Mouse (Mus musculus) heart, embryonic 14.5 days (tissue): ENCODE results near the gene Vwc2l. TPM values are rescaled to one million over a fixed set of nuclear protein-coding genes. Genes with fewer than 3 reads are reported as not detected.

Source experiments
- ATAC-seq: fragments of 200-750 bp; cut with Nextera tagmentation; 2 replicates; pipeline ENCODE4 v1.8.0; 2017; ENCODE audit warnings: low read depth, moderate TSS enrichment; ENCODE audit not compliant: insufficient number of reproducible peaks, insufficient read depth, low FRiP score
- H3K27ac ChIP-seq, 2 experiments: fragments of 200-500 bp in 1 of 2; fragments of 300-500 bp in 1 of 2; sonication (generic) in 1 of 2; replicated peaks in 1 of 2; 2 replicates each; pipeline ENCODE4 v1.5.1; 2012 to 2014; ENCODE audit warnings: low read depth in 2 of 2, low read length in 2 of 2, control low read depth in 1 of 2, mild to moderate bottlenecking in 1 of 2, mixed read lengths in 1 of 2; ENCODE audit not compliant: control insufficient read depth in 1 of 2, insufficient read depth in 1 of 2
- H3K27me3 ChIP-seq: fragments of 300-500 bp; sonication (generic); 2 replicates; pipeline ENCODE4 v1.6.1; 2014; ENCODE audit warnings: mild to moderate bottlenecking, low read length, control low read depth; ENCODE audit not compliant: control insufficient read depth, insufficient read depth
- H3K36me3 ChIP-seq: fragments of 300-500 bp; sonication (generic); 2 replicates; pipeline ENCODE4 v1.6.1; 2014; ENCODE audit warnings: mild to moderate bottlenecking, control low read depth, low read length, mixed read lengths; ENCODE audit not compliant: control insufficient read depth, insufficient read depth
- H3K4me1 ChIP-seq, 2 experiments: fragments of 200-500 bp in 1 of 2; fragments of 300-500 bp in 1 of 2; sonication (generic) in 1 of 2; 2 replicates each; pipeline ENCODE4 v1.6.1; 2012 to 2014; ENCODE audit warnings: low read length in 2 of 2, control low read depth in 1 of 2, mixed read lengths in 1 of 2; ENCODE audit not compliant: control insufficient read depth in 2 of 2, insufficient read depth in 2 of 2
- H3K4me2 ChIP-seq: fragments of 300-500 bp; sonication (generic); 2 replicates; pipeline ENCODE4 v1.6.1; 2014; ENCODE audit warnings: mild to moderate bottlenecking, low read length
- H3K4me3 ChIP-seq, 2 experiments: fragments of 200-500 bp in 1 of 2; fragments of 300-500 bp in 1 of 2; sonication (generic) in 1 of 2; 2 replicates each; pipeline ENCODE4 v1.5.1; 2012 to 2014; ENCODE audit warnings: low read length in 2 of 2, mild to moderate bottlenecking in 2 of 2, control low read depth in 1 of 2, low read depth in 1 of 2, moderate library complexity in 1 of 2; ENCODE audit not compliant: control insufficient read depth in 1 of 2, insufficient read depth in 1 of 2
- H3K9ac ChIP-seq: fragments of 300-500 bp; sonication (generic); 2 replicates; pipeline ENCODE4 v1.6.1; 2014; ENCODE audit warnings: mild to moderate bottlenecking, low read length
- H3K9me3 ChIP-seq: fragments of 300-500 bp; sonication (generic); 2 replicates; pipeline ENCODE4 v1.6.1; 2016; ENCODE audit warnings: low read length, control low read depth; ENCODE audit not compliant: control insufficient read depth
- WGBS: fragments of 180-500 bp; shearing (Covaris S2); extraction: QIAGEN DNeasy Blood & Tissue Kit; methylation state at CpG from one replicate; pipeline ENCODE4 v1.1.7; 2014; 5-methylcytosine and 5-hydroxymethylcytosine counted together
- polyA plus RNA-seq: library from polyadenylated mRNA; unstranded; fragments of >200 nt; fragmentation: Nextera tagmentation; extraction: Ambion mirVana; gene quantifications from 2 replicates; pipeline ENCODE4 v1.2.1, GENCODE M21; 2014

The Vwc2l gene
- polyA plus RNA-seq, 1 experiment from 2014 or later, result not detected

DNA sequence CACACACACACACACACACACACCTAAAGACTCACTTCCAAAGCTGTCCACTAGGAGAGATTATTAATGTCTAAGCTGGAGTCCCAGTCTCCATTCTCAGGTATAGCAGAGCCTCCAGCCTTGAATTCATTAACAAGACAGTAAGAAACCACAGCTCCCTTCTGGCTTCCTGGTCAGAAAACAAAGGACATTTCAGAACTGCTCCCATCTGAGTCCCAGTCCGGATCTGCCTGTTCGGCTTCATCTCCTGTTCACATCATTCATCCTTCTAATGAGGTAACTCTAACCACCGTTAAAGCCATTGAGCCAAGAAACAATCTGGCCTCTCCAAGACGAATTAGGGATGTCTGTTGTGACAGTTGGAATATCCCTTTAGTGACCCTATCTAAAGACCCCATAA, 185.7 kb downstream of the Vwc2l start:
- Histone ChIP-seq H3K27me3 (no peaks in the 10 kb centered on the region), H3K9ac (no peak overlapping the region), H3K9me3 (no peaks in the 10 kb centered on the region), H3K4me3 (no peak overlapping the region), H3K27ac (no peak overlapping the region), H3K4me2 (no peak overlapping the region), H3K4me1 (no peaks in the 10 kb centered on the region), H3K36me3 (no peaks in the 10 kb centered on the region)
- no peak for ATAC-seq
- WGBS, result 79% methylated on average over 4 of the region's 4 CpGs

DNA sequence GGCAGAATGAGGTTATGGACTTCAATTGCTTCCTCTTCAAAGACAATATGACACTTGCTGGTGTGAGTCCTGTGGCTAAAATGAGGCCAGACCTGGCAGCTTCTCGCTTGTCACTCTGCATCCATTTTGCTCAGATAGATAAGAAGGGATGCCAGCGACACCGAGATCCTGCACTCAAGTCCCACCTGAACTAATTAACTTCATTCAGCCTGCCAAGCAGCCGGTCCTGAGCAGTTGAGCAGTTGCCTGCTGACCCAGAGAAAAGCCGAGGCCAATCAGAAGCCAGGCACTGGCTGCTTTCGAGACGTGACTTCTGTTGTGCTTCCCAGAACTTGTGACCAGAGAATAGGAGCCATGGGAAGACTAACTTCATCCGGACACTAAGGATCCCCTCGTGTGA, 187.6 kb downstream of the Vwc2l start:
- Histone ChIP-seq H3K9me3 (no peaks in the 10 kb centered on the region), H3K4me3 (no peak overlapping the region), H3K27me3 (no peaks in the 10 kb centered on the region), H3K4me1 (no peaks in the 10 kb centered on the region), H3K27ac (no peak overlapping the region), H3K4me2 (no peak overlapping the region), H3K9ac (no peak overlapping the region), H3K36me3 (no peaks in the 10 kb centered on the region)
- no peak for ATAC-seq
- 50% methylated on average over 9 of the region's 9 CpGs for WGBS

DNA sequence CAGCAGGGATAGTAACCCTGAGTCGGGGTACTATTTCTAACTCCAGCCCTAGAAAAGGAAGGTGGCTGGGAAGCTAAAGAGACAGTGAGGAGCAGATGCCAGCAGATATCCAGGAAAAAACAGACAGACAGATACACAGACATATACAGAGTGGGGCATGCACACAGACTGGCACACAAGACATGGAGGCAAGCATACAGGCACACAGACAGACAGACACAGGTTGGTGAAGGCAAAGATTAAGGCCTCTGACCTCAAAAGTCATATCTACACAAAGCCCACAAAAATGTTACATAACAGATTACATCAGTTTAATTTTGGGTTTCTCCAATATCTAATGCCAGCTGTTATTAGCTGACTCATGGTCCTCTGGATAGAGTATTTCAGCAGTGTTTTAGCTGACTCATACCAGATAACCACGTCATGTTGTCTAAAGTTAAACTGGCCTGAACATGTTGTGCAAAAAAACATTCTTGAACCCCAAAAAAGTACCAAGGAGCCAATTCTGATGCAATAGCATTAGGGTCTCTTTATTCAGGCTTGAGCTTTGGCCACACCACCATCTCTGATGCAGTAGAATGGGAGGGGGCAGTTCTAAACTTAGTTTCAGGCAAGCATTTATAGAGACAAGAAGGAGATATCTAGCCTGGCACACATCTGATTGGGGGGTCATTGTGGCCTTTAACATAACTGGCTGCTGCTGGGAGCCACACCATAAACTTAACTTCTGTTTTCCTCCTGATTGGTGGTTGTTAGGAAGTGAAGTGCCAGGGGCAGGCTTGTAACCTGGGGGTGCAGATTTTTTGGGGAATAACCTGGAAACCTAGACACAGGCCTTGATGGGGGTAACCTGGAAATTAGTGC, 192.9 kb downstream of the Vwc2l start:
- WGBS, result 73% methylated on average over 2 of the region's 2 CpGs
- no peaks in the 10 kb centered on the region for H3K27me3 ChIP-seq
- H3K27ac ChIP-seq, result no peak overlapping the region
- no peak overlapping the region for H3K4me3 ChIP-seq
- no peaks in the 10 kb centered on the region for H3K36me3 ChIP-seq
- H3K9ac ChIP-seq, result no peak overlapping the region
- no peaks in the 10 kb centered on the region for H3K4me1 ChIP-seq
- H3K4me2 ChIP-seq, result no peak overlapping the region
- no peaks in the 10 kb centered on the region for H3K9me3 ChIP-seq
- no peak for ATAC-seq

DNA sequence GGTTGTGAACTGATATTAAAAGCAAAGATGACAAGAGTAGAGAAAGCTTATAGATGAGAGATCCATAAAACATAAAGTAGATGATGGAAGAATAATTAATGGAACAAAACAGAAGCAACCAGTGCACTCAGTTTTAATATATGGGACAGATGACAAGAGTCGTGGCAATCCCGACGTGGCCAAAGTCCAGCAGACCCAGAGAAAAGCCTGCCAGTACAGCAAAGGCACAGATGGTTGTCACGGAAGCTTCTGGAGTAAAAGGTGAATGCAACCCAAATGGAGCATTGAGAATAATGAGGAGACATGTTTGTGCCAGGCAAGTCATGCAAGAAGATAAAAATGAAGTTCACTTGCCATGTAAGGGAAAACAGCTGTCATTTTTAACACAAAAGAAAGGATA, 207.5 kb downstream of the Vwc2l start:
- Histone ChIP-seq H3K9me3 (no peaks in the 10 kb centered on the region), H3K36me3 (no peaks in the 10 kb centered on the region), H3K4me1 (no peaks in the 10 kb centered on the region), H3K27ac (no peak overlapping the region), H3K27me3 (no peaks in the 10 kb centered on the region), H3K4me2 (no peak overlapping the region), H3K9ac (no peak overlapping the region), H3K4me3 (no peak overlapping the region)
- WGBS, result 88% methylated on average over 4 of the region's 4 CpGs
- no peak for ATAC-seq
